Mouse (Mus musculus): ENCODE measurements around the gene Gm1527.
"Not testable (repeated sequence)": the region's sequence is repeated elsewhere in the genome, so short reads cannot be mapped to it uniquely, and the experiment has no call there.

Gene Gm1527

DNA sequence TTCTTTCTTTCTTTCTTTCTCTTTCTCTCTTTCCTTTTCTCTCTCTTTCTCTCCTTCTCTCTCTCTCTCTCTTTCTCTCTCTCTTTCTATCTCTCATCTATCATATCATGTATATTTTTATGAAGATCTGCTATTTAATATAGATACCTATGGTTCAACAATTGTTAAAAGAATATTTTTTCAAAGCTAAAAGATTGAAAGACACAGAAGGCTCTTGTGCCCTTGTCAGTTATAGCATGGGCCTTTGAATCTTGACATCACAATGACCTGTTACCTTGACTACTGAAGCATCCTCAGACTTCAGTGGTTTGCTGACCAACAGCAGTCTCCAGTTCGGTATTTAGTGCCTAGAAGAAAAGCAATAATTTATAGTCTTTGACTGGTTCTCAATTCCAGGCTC, at the start of gene Gm1527:
Gm1527 (plus strand) TSS at position 301 of the 400 bp plus-strand sequence.
- no peak for DNase-seq (ENCODE audit: low read depth, low spot score)

- DNase-seq (ENCODE audit: low read depth, low spot score) = no peak
Measured at GRCm38 (mm10) chr3:28843231-28843630, 49.2 kb upstream of the Gm1527 start.

DNA sequence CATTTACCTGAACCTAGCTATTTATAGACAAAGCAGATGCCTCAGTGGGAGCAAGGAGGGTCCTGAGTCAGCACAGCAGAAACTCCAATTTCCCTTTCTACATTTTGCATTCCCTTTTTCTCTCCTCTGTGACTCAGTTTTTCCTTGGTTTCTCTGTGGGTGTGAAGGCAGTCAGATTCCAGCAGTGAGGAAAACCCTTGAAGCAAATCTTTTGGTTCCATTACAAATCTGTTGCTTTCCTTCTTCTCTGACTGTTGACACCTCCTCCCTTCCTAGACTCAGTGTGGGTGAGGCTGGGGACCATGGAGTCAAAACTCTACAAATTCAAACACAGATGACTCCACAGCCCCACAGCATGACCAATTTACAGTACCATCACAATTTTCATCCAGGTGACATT, 45.3 kb upstream of the Gm1527 start:
- no peak for DNase-seq (ENCODE audit: low read depth, low spot score)

DNA sequence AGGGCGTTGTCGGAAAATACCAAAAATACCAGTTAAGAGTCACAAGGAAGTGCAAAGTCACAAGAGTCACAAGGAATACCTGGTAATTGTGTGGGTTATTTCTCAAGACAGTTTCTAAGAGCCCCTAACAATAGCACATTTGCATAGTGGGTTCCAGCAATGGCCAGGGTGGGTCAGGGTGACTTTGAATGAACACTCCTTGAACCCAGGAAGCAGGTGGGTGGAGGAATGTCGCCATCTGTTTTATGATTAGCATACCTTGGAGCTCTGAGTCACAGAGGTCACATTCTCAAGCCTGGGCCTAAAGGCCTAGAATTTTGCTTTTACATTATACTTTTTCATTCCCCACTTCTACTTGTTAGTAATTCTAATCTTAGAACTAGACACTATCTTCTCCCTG, 40.2 kb upstream of the Gm1527 start:
- not testable (repeated sequence) for DNase-seq (ENCODE audit: low read depth, low spot score)

DNA sequence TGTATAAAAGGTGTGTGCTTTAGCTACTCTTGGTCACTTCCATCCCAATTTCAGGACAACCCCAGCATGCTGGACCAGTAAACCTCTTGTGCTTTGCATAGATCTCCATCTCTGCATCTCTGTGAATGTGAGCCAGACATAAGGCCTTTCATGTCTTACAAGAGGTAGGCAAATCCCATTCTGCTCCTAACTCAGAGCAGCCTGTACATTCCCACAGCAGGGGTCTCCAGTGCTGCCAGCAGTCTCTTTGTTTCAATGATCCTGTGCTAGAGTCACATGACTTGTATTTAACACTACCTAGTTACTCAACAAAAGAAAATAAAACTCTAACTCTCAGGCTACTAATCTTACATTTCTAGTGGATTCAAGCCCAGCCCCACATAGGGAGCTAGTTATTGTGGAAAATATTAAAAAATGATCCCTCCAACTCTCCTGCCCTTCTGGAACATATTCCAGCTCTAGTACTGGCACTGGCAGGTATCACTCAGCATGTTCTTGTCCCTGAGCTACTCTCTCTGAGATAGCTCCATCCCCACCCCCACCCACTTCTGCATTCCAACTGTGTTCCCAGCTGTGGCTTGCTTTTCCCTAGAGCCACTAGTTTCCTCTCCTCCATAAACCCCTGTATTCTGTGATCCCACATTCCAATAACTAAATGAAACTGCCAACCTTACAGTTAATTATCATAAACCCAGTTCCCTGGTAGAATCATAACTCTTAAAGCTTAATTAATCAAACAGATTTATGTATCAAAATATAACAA, 32.6 kb upstream of the Gm1527 start:
- DNase-seq (ENCODE audit: low read depth, low spot score) = not testable (repeated sequence)

DNA sequence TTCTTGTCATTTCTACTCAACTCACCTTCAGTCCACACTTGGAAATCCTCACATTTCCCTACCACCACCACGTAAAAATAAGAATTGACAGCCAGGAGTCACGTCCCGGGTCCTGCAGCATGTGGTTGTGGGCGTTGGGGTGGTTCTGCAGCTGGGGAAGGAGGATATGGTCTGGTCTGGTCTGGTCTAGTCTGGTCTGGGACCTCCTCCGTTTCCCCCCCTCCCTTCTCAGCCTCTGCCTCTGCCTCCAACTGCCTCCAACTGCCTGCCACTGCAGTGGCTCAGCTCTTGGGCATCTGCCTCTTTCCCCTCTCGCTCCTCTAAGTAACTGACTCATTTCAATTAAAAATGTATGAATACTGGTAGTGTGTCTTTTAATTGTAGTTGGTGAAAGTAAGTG, 4.5 kb downstream of the Gm1527 start:
- DNase-seq (ENCODE audit: low read depth, low spot score) = not testable (repeated sequence)

DNA sequence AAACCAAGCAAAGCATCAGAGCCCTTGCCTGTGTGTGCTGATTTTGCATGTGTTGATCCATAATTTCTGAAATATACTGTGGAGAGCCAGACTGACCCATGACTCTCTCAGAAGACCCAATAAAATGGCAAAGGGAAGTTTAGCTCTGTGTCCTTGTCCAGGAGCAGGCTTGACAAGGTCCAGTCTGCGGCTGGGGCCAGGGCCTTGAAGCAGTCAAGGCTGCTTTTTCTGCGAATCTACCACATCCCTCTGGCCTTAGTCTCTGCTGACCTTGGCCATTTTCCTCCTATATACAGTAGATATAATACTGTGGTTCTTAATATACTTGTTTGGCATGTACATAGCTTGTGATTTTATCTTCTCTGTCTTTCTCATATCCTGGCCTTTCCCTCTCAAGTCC, 73.5 kb downstream of the Gm1527 start:
- no peak for DNase-seq (ENCODE audit: low read depth, low spot score)

DNA sequence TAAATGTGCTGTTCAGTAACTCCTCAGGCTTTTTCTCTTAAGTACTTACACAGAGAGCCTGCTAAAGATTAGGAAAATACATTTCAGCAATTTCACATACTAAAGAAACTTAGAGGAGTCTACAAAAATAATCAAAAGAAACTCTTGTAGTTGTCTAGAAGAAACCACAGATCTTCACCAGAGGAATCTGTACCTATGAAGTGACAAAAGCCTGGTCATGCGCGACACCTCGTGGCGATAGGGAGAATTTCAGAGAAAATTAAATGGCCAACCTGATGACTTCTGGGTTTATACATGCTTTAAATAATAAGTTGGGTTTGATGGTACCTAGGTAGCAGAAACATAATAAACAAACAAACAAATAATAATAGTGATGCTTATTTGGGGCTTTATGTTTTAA, 76.4 kb downstream of the Gm1527 start:
- peak; percentile 9 for DNase-seq (ENCODE audit: low read depth, low spot score)

Measured in retina, adult 2 months (tissue).